Mouse (Mus musculus): ENCODE data around the gene Clcf1. TPM values are rescaled to one million over a fixed set of nuclear protein-coding genes. Genes with fewer than 3 reads are reported as not detected.

The Clcf1 gene
- total RNA-seq, 2 experiments from 2014 or later, result 0.99 to 6.9 TPM

DNA sequence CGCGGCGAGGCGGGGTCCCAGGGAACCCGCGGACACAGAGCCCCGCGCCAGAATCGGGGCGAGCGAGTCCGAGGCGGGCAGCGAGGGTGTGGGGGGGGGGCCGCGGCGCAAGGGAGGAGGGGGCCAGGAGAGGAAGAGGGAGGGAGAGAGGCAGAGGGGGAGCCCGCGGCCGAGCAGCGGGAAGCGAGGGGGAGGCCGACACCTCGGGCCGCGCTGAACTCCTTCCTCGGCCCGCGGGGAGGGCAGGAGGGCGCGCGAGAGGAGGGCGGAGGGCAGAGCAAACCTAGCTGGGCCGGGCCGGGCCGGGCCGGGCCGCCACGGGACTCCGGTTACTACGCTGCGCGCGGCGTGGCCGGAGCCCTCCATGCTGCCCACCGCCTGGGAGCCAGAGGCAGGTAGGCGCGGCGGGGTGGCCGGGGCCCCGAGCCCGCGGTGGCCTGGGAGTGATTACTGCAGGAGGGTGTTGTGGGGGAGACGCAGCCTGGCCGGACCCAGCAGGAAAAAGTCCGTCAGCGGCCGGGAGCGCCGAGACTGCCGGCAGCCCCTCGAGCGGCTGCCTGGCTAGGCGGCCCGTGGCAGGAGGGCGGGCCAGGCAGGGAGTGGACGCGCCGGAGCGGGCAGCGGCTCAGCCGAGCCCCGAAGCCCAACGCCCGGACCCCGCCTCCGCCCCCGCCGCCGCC lies 873 bp downstream of the Clcf1 start:
- no peak for ATAC-seq (replicated peaks; ENCODE audit: low FRiP score, low TSS enrichment, poor library complexity, severe bottlenecking)

DNA sequence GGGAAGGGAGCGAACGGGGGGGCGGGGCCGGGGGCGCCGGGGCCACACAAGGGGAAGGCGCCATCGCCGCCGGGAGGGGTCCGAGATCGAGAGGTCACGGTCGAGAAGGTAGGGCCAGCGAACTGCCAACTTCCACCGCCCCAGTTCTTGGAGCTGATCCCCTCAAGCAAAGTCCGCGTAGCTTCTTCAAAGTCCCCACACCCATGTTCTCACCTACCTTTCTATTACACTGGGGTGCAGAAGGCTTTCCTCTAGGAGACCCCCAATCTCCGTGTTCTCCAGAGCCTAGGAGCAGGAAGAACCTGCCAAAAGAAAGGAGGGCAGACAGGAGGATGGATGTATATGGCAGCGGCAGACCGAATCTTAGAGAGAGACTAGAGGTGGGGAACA lies 1.4 kb downstream of the Clcf1 start:
- no peak for ATAC-seq (replicated peaks; ENCODE audit: low FRiP score, low TSS enrichment, poor library complexity, severe bottlenecking)

- no peak for ATAC-seq (replicated peaks; ENCODE audit: low FRiP score, low TSS enrichment, poor library complexity, severe bottlenecking)
Measured at GRCm38 (mm10) chr19:4216041-4216685, 2.1 kb downstream of the Clcf1 start.

DNA sequence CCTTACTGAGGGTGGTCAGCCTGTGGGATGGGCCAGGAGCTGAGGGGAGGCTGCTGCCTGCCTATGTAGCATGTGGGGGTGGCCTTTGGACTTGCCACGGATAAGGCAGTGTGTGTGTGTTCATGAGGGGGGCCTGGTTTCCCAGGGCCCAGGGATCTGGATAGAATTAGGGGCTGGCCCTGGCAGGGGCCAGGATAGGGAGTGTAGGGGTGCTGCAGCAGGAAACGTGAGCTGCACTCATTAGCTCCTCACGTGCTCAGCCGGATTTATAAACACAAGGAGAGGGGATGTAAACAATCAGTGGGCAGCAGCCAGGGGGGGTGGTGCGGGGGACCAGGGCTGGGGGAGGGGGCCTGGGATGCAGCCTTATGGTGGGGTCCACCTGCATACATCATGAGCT lies 3.1 kb downstream of the Clcf1 start:
- no peak for ATAC-seq (replicated peaks; ENCODE audit: low FRiP score, low TSS enrichment, poor library complexity, severe bottlenecking)

DNA sequence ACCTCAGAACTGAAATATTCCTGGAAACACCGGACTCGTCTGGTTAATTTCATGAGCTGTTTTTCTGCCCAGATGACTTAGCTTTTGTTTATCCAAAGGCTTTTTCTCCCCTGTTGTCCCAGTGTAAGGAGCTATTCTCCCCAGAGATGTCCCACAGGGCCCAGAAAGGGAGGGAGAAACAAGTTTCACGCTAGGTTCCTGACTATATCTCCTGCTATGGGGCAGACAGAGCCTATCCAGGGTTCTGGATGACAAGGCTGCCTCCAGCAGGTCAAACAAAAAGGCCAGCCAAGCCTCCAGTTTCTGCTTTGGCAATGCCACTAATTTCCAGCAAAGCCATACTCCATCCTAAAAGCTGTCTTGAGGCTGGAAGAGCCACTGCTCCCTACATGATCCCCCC lies 3.8 kb downstream of the Clcf1 start:
- no peak for ATAC-seq (replicated peaks; ENCODE audit: low FRiP score, low TSS enrichment, poor library complexity, severe bottlenecking)

DNA sequence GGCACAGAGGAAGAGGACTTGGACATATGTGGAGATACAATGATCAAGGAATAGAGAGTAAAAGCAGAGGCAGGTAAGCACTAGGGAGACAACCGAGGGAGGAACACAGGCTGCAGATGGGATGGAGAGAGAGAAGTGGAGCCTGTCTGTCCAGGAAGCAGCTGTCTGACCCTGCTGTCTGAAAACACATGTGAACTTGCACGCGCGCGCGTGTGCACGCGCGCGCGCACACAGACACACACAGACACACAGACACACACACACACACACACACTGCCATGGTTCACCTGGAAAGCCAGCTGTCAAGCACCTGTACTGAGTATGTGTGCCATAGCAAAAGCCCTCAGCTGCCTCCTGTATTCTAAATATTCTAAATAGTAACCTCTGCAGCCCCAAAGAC lies 4.3 kb downstream of the Clcf1 start:
- no peak for ATAC-seq (replicated peaks; ENCODE audit: low FRiP score, low TSS enrichment, poor library complexity, severe bottlenecking)

DNA sequence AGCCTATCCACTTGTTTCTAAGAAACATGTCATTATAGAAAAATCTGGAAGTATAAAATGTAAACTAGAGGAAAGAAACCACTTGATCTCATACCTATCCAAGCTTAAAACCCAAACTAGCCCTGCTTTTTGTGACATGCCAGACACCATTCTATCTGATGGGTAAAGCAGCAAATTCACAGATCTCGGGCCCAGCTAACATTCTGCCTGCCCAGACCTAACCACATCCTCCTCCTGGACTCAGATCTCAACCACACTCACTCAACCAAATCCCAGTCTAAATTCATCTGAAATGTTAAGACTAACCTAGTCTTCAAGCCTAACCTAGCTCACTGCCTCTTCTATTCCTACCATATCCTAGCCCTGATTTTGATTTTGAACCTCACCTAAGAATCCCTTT lies 4.7 kb downstream of the Clcf1 start:
- no peak for ATAC-seq (replicated peaks; ENCODE audit: low FRiP score, low TSS enrichment, poor library complexity, severe bottlenecking)

DNA sequence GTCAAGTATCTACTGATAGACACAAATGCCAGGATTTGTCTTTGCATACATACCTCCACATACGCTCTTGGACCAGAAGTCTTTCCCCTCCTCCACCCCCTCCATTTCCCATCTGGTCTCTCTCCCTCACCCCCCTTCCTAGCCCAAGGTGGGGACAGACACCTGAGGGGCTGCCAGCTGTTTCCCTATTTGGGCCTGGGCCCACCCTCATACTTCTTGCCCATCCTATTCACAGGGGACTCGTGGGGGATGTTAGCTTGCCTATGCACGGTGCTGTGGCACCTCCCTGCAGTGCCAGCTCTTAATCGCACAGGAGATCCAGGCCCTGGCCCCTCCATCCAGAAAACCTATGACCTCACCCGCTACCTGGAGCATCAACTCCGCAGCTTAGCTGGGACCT lies 5.9 kb downstream of the Clcf1 start:
- ATAC-seq (replicated peaks; ENCODE audit: low FRiP score, low TSS enrichment, poor library complexity, severe bottlenecking), result no peak

DNA sequence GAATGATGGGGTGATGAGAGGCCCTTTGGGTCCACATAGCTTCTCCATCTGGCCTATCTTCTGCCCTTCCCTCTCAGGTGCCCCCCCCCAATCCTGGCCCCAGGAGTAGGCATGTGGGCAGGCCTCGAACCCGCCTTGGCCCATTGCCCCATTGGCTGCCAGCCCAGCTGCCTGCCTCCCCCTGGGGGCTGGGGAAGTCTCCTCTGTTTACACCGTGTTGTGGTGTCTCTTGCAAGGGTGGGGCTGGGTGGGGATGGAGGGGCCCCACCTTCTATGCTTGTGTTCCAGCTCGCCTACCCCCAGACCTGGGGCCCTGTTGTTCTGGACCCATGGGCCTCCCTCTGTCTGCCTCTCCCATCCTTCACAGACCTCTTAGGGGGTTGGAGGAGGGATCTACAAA lies 6.4 kb downstream of the Clcf1 start:
- no peak for ATAC-seq (replicated peaks; ENCODE audit: low FRiP score, low TSS enrichment, poor library complexity, severe bottlenecking)

GRCm38 (mm10) chr19:4220957-4221743 lies 7.1 kb downstream of the Clcf1 start:
- ATAC-seq (replicated peaks; ENCODE audit: low FRiP score, low TSS enrichment, poor library complexity, severe bottlenecking), result no peak

- 0 out of 2 replicates have a peak, but pooled peaks have one; percentile 45 for ATAC-seq (replicated peaks; ENCODE audit: low FRiP score, low TSS enrichment, poor library complexity, severe bottlenecking)
Measured at GRCm38 (mm10) chr19:4222165-4222564, 8.1 kb downstream of the Clcf1 start.

DNA sequence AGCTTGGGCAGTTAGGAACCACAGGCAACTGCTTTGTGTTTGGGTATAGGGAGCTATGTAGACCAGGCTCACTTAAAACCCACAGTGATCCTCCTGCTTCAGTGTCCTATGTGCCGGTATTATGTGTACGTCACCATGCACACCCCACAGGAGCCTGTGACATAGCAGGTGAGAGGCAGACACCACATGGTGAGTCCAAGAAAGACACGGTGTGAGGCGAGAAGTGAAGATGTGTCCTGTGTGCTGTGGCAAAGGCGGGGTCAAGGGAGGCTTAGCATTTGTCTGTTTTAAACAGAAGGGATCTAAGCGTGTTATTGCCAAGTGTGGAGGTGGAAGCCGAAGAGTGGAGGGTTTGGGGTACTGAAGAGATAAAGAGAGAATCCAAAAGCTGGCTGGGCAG lies 12.7 kb downstream of the Clcf1 start:
- no peak for ATAC-seq (replicated peaks; ENCODE audit: low FRiP score, low TSS enrichment, poor library complexity, severe bottlenecking)

GRCm38 (mm10) chr19:4227446-4227845 lies 13.4 kb downstream of the Clcf1 start:
- no peak for ATAC-seq (replicated peaks; ENCODE audit: low FRiP score, low TSS enrichment, poor library complexity, severe bottlenecking)

GRCm38 (mm10) chr19:4227894-4228678 lies 14.0 kb downstream of the Clcf1 start:
- peak; percentile 34; the same call in 1 of the 2 replicates for ATAC-seq (replicated peaks; ENCODE audit: low FRiP score, low TSS enrichment, poor library complexity, severe bottlenecking)

GRCm38 (mm10) chr19:4228891-4229290 lies 14.9 kb downstream of the Clcf1 start:
- ATAC-seq (replicated peaks; ENCODE audit: low FRiP score, low TSS enrichment, poor library complexity, severe bottlenecking), result no peak

DNA sequence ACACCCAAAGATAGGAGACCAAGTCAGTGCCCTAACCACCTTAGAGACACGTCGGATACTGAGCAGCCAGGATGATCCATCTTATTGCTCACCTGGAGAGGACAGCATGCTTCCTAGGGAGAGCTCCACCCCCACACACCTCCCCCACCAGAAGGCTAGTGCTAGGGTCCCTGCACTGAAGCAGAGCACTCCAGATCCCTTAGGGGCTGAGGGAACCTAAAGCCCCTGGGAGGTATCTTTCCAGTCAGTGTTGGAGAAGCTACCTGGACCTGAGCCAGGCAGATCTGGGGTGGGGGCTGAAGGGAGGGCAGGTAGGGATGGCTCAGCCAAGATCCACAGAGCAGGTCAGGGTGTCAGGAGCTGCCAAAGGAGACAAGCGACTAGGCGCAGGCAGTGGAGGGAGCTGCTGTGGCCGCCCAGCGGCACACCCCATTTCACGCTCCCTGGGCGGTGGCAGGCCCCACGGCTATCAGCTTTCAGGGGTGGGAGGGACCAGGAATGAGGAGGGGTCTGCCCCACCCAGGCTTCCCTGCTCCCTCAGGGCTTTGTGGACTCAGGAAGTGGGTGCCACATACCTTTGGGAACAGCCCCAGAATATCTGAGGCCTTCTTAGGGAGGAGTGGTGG lies 15.5 kb downstream of the Clcf1 start:
- ATAC-seq (replicated peaks; ENCODE audit: low FRiP score, low TSS enrichment, poor library complexity, severe bottlenecking), result no peak

GRCm38 (mm10) chr19:4230415-4230814 lies 16.4 kb downstream of the Clcf1 start:
- ATAC-seq (replicated peaks; ENCODE audit: low FRiP score, low TSS enrichment, poor library complexity, severe bottlenecking), result no peak

DNA sequence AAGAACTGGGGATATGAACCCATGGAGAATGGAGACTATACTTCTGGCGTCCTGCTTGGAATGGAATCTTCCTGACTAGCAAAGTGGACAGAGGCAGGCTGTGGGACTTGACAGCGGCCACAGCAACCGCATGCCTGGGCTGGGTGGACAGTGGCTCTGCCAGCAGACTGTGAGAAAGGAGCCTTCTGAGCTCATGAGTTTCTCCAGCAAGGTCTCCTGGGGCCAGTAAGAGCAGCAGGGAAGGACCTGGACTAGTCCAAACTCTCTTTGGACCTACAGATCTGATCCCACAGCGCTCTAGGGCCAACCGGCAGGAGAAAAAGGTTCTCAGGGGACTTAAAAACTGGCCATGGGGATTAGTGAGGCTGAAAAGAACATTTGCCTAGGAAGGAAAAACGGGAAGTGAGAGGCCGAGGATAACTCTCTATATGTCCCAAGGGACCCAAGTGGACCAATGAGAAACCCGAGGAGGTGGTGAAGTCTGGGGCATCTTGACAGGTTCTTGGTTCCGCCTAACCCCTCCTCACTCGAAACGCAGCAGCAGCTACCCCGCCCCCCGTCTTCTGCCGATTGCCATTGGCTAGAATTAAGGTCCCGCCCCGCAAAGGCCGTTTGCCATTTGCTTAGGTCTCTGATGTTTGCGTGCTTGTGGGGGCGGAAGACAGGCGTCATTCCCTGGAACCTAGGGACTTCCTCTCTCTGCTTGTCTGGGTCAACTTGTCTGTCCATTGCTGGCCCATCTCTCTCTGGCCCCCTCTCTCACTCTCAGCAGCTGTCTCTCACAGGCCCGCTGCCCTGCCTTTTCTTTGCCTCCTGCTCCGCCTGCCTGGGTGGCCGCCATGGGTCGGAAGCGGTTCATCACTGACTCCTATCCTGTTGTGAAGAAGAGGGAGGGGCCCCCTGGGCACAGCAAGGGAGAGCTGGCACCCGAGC lies 17.5 kb downstream of the Clcf1 start, which contains the start of gene Pold4:
Gene Pold4, plus strand, starts transcription at position 647 of the 933 bp plus-strand sequence.
- ATAC-seq (replicated peaks; ENCODE audit: low FRiP score, low TSS enrichment, poor library complexity, severe bottlenecking), result peak; percentile 86

All from megakaryocyte-erythroid progenitor cell, adult 5-6 weeks (primary cell).